Mouse (Mus musculus) heart, embryonic 16.5 days (tissue): ENCODE measurements at regions not wholly inside any gene's neighbourhood (a gene's known extent, or its start where the extent isn't known, plus 50 kb on each side); places are given as distances from the start of the nearest gene placed in this dataset.

Source experiments
- ATAC-seq: fragments of 200-750 bp; cut with Nextera tagmentation; replicated peaks from 2 replicates; pipeline ENCODE4 v1.8.0; 2017; ENCODE audit warnings: moderate number of reproducible peaks; ENCODE audit not compliant: insufficient read depth, low FRiP score; ENCODE audit errors: extremely low read depth
- H3K27ac ChIP-seq: fragments of 300-500 bp; sonication (generic); 2 replicates; pipeline ENCODE4 v1.5.1; 2014; ENCODE audit warnings: mild to moderate bottlenecking, low read length, control low read depth, moderate library complexity
- H3K27me3 ChIP-seq: fragments of 300-500 bp; sonication (generic); 2 replicates; pipeline ENCODE4 v1.6.1; 2014; ENCODE audit warnings: low read length, mixed read lengths; ENCODE audit not compliant: control insufficient read depth, insufficient read depth
- H3K36me3 ChIP-seq: fragments of 300-500 bp; sonication (generic); 2 replicates; pipeline ENCODE4 v1.6.1; 2014; ENCODE audit not compliant: control insufficient read depth, insufficient read depth
- H3K4me1 ChIP-seq: fragments of 300-500 bp; sonication (generic); 2 replicates; pipeline ENCODE4 v1.6.1; 2014; ENCODE audit warnings: low read length, mixed read lengths; ENCODE audit not compliant: control insufficient read depth, insufficient read depth
- H3K4me2 ChIP-seq: fragments of 300-500 bp; sonication (generic); 2 replicates; pipeline ENCODE4 v1.6.1; 2014; ENCODE audit warnings: low read depth, mild to moderate bottlenecking, control low read depth, low read length
- H3K4me3 ChIP-seq: fragments of 300-500 bp; sonication (generic); 2 replicates; pipeline ENCODE4 v1.5.1; 2014; ENCODE audit warnings: mild to moderate bottlenecking, control low read depth, low read length
- H3K9ac ChIP-seq: fragments of 300-500 bp; sonication (generic); 2 replicates; pipeline ENCODE4 v1.6.1; 2014; ENCODE audit warnings: low read length, control low read depth
- H3K9me3 ChIP-seq: fragments of 300-500 bp; sonication (generic); replicated peaks from 2 replicates; pipeline ENCODE4 v1.6.1; 2016; ENCODE audit warnings: low read length; ENCODE audit not compliant: control insufficient read depth
- WGBS: fragments of 180-500 bp; shearing (Covaris S2); extraction: QIAGEN DNeasy Blood & Tissue Kit; methylation state at CpG from one replicate; pipeline ENCODE4 v1.1.7; 2014; 5-methylcytosine and 5-hydroxymethylcytosine counted together

- H3K9ac ChIP-seq: no peak overlapping the region
- WGBS: 79% methylated on average over 3 of the region's 3 CpGs
- no peak for ATAC-seq
- no peak overlapping the region for H3K27ac ChIP-seq
- H3K4me1 ChIP-seq: no peaks in the 10 kb centered on the region
- no peak overlapping the region for H3K4me2 ChIP-seq
- no peaks in the 10 kb centered on the region for H3K27me3 ChIP-seq
- H3K4me3 ChIP-seq: no peak overlapping the region
- H3K9me3 ChIP-seq: no peaks in the 10 kb centered on the region
- H3K36me3 ChIP-seq: no peaks in the 10 kb centered on the region
Observed at GRCm38 (mm10) chr1:7451660-7452155, 2644.0 kb downstream of the Gm37988 start.

GRCm38 (mm10) chr1:7454931-7455330, 2647.2 kb downstream of the Gm37988 start:
- Histone ChIP-seq H3K4me1 (no peaks in the 10 kb centered on the region), H3K27ac (no peak overlapping the region), H3K27me3 (no peaks in the 10 kb centered on the region), H3K9me3 (no peaks in the 10 kb centered on the region), H3K9ac (no peak overlapping the region), H3K4me3 (no peak overlapping the region), H3K36me3 (no peaks in the 10 kb centered on the region), H3K4me2 (no peak overlapping the region)
- 48% methylated on average over 2 of the region's 2 CpGs for WGBS
- ATAC-seq: no peak

- Histone ChIP-seq H3K9me3 (no peaks in the 10 kb centered on the region), H3K4me1 (no peaks in the 10 kb centered on the region), H3K4me3 (no peak overlapping the region), H3K36me3 (no peaks in the 10 kb centered on the region), H3K4me2 (no peak overlapping the region), H3K27ac (no peak overlapping the region), H3K9ac (no peak overlapping the region), H3K27me3 (no peaks in the 10 kb centered on the region)
- no peak for ATAC-seq
Observed at GRCm38 (mm10) chr1:7457895-7458294, 2650.2 kb downstream of the Gm37988 start.

GRCm38 (mm10) chr1:7494096-7494495, 2686.4 kb downstream of the Gm37988 start:
- H3K27ac ChIP-seq: no peak overlapping the region
- ATAC-seq: no peak
- H3K4me3 ChIP-seq: no peak overlapping the region
- no peak overlapping the region for H3K4me2 ChIP-seq
- no peaks in the 10 kb centered on the region for H3K9me3 ChIP-seq
- 83% methylated on average over 1 of the region's 1 CpGs for WGBS
- H3K36me3 ChIP-seq: no peaks in the 10 kb centered on the region
- no peaks in the 10 kb centered on the region for H3K4me1 ChIP-seq
- H3K9ac ChIP-seq: no peak overlapping the region
- no peaks in the 10 kb centered on the region for H3K27me3 ChIP-seq

- H3K9ac ChIP-seq: no peak overlapping the region
- no peaks in the 10 kb centered on the region for H3K9me3 ChIP-seq
- H3K27ac ChIP-seq: no peak overlapping the region
- no peak overlapping the region for H3K4me3 ChIP-seq
- H3K4me2 ChIP-seq: no peak overlapping the region
- 61% methylated on average over 6 of the region's 6 CpGs for WGBS
- no peaks in the 10 kb centered on the region for H3K4me1 ChIP-seq
- no peaks in the 10 kb centered on the region for H3K27me3 ChIP-seq
- ATAC-seq: no peak
- no peaks in the 10 kb centered on the region for H3K36me3 ChIP-seq
Observed at GRCm38 (mm10) chr1:7499042-7499441, 2691.3 kb downstream of the Gm37988 start.

- WGBS: 81% methylated on average over 2 of the region's 2 CpGs
- Histone ChIP-seq H3K27me3 (no peaks in the 10 kb centered on the region), H3K4me3 (no peak overlapping the region), H3K4me1 (no peaks in the 10 kb centered on the region), H3K9ac (no peak overlapping the region), H3K9me3 (no peaks in the 10 kb centered on the region), H3K27ac (no peak overlapping the region), H3K36me3 (no peaks in the 10 kb centered on the region), H3K4me2 (no peak overlapping the region)
- ATAC-seq: no peak
Observed at GRCm38 (mm10) chr1:7502363-7502762, 2694.7 kb downstream of the Gm37988 start.

- Histone ChIP-seq H3K9me3 (no peaks in the 10 kb centered on the region), H3K4me3 (no peak overlapping the region), H3K4me1 (no peaks in the 10 kb centered on the region), H3K36me3 (no peaks in the 10 kb centered on the region), H3K27me3 (no peaks in the 10 kb centered on the region), H3K9ac (no peak overlapping the region), H3K4me2 (no peak overlapping the region), H3K27ac (no peak overlapping the region)
- WGBS: 66% methylated on average over 8 of the region's 8 CpGs
- ATAC-seq: no peak
Observed at GRCm38 (mm10) chr1:7518791-7519190, 2711.1 kb downstream of the Gm37988 start.

- no peaks in the 10 kb centered on the region for H3K9me3 ChIP-seq
- H3K27me3 ChIP-seq: no peaks in the 10 kb centered on the region
- H3K27ac ChIP-seq: no peak overlapping the region
- H3K4me1 ChIP-seq: no peaks in the 10 kb centered on the region
- H3K9ac ChIP-seq: no peak overlapping the region
- no peak overlapping the region for H3K4me3 ChIP-seq
- H3K36me3 ChIP-seq: no peaks in the 10 kb centered on the region
- no peak for ATAC-seq
- H3K4me2 ChIP-seq: no peak overlapping the region
Observed at GRCm38 (mm10) chr1:7533506-7533905, 2725.8 kb downstream of the Gm37988 start.

- Histone ChIP-seq H3K4me1 (no peaks in the 10 kb centered on the region), H3K9ac (no peak overlapping the region), H3K27ac (no peak overlapping the region), H3K27me3 (no peaks in the 10 kb centered on the region), H3K9me3 (no peaks in the 10 kb centered on the region), H3K36me3 (no peaks in the 10 kb centered on the region), H3K4me3 (no peak overlapping the region), H3K4me2 (no peak overlapping the region)
- ATAC-seq: no peak
Observed at GRCm38 (mm10) chr1:7535191-7535590, 2727.5 kb downstream of the Gm37988 start.

- Histone ChIP-seq H3K4me3 (no peak overlapping the region), H3K9me3 (no peaks in the 10 kb centered on the region), H3K27ac (no peak overlapping the region), H3K4me1 (no peaks in the 10 kb centered on the region), H3K4me2 (no peak overlapping the region), H3K27me3 (no peaks in the 10 kb centered on the region), H3K36me3 (no peaks in the 10 kb centered on the region), H3K9ac (no peak overlapping the region)
- 26% methylated on average over 2 of the region's 2 CpGs for WGBS
- no peak for ATAC-seq
Observed at GRCm38 (mm10) chr1:7543492-7543891, 2735.8 kb downstream of the Gm37988 start.
